18 mouse cellular contexts compared by ENCODE assay signal in genomic region chr14:118691910-118692309, GRCm38 (mm10). TPM values are rescaled to one million over a fixed set of nuclear protein-coding genes. Genes with fewer than 3 reads are reported as not detected.
DNase-seq lines count a peak whose midpoint lies in the region; ATAC-seq and TF ChIP-seq lines count a peak whose summit lies in the region.
"Had no signal": no experiment of that assay in that cellular context is flagged by ENCODE, and none has a peak within 500 bp of the region (broad histone marks: within the 10 kb centered on the region; RNA-seq: fewer than 3 reads in every experiment).

No protein-coding gene starts in this region.

- TF ChIP-seq CTCF in intestine, postnatal 0 days (IDR thresholded peaks at IDR 0.05; ENCODE audit: low read depth): no peak
- TF ChIP-seq CTCF in E14TG2a.4 (conservative IDR thresholded peaks at IDR 0.05; ENCODE audit: low read length): no peak

- H3K36me3 ChIP-seq in intestine, postnatal 0 days (ENCODE audit: control insufficient read depth, insufficient read depth): no peaks in the 10 kb centered on the region
- no peaks in the 10 kb centered on the region for H3K36me3 ChIP-seq in intestine, embryonic 16.5 days (ENCODE audit: control insufficient read depth, insufficient read depth, low read length)
- H3K36me3 ChIP-seq in E14TG2a.4 (ENCODE audit: insufficient read depth, low read length): peaks cover 81% of the 10 kb centered on the region
- H3K36me3 ChIP-seq: embryonic facial prominence, embryonic 15.5 days; hindbrain, embryonic 13.5 days; limb, embryonic 12.5 days had no signal

- WGBS in intestine, postnatal 0 days: 76% methylated on average over 6 of the region's 6 CpGs
- WGBS in intestine, embryonic 16.5 days: 84% methylated on average over 6 of the region's 6 CpGs

- H3K4me3 ChIP-seq in intestine, postnatal 0 days (ENCODE audit: low read depth, low read length): no peak overlapping the region
- no peak overlapping the region for H3K4me3 ChIP-seq in intestine, embryonic 16.5 days (ENCODE audit: low read length)
- H3K4me3 ChIP-seq in E14TG2a.4 (replicated peaks; ENCODE audit: low read length): peak overlapping the region; percentile 65
- H3K4me3 ChIP-seq: embryonic facial prominence, embryonic 15.5 days; forebrain, embryonic 13.5 days; hindbrain, embryonic 13.5 days; limb, embryonic 12.5 days; liver, embryonic 15.5 days; myocyte had no signal

- 0 out of 2 replicates have a peak overlapping the region, but pooled peaks have one; percentile 6 for H3K4me2 ChIP-seq in intestine, postnatal 0 days (replicated peaks; ENCODE audit: low read depth)
- no peak overlapping the region for H3K4me2 ChIP-seq in intestine, embryonic 16.5 days (ENCODE audit: low read depth, low read length)
- H3K4me2 ChIP-seq: embryonic facial prominence, embryonic 15.5 days; forebrain, embryonic 13.5 days; hindbrain, embryonic 13.5 days; limb, embryonic 12.5 days; liver, embryonic 15.5 days; midbrain, embryonic 11.5 days had no signal

- H3K4me1 ChIP-seq in intestine, postnatal 0 days (replicated peaks; ENCODE audit: control insufficient read depth, insufficient read depth, low read length): no peaks in the 10 kb centered on the region
- peaks cover 4% of the 10 kb centered on the region; the same call in 1 of the 2 replicates for H3K4me1 ChIP-seq in intestine, embryonic 16.5 days (ENCODE audit: control insufficient read depth, insufficient read depth, low read length)
- H3K4me1 ChIP-seq in E14TG2a.4 (replicated peaks; ENCODE audit: low read depth, low read length): peaks cover 97% of the 10 kb centered on the region

- H3K9ac ChIP-seq in intestine, postnatal 0 days (ENCODE audit: low read depth, low read length): no peak overlapping the region
- H3K9ac ChIP-seq in intestine, embryonic 16.5 days (ENCODE audit: low read depth, low read length): no peak overlapping the region
- H3K9ac ChIP-seq: embryonic facial prominence, embryonic 15.5 days; forebrain, embryonic 13.5 days; hindbrain, embryonic 13.5 days; limb, embryonic 12.5 days; liver, embryonic 15.5 days had no signal

- no peak overlapping the region for H3K27ac ChIP-seq in intestine, postnatal 0 days (ENCODE audit: low read depth, low read length)
- H3K27ac ChIP-seq in intestine, embryonic 16.5 days (ENCODE audit: low read length): no peak overlapping the region
- H3K27ac ChIP-seq: forebrain, embryonic 13.5 days; hindbrain, embryonic 13.5 days; limb, embryonic 12.5 days had no signal

- DNase-seq in A20 (ENCODE audit: low read depth, low spot score): peak; percentile 66
- DNase-seq in induced T-regulatory cell, adult 2 months (ENCODE audit: low read depth): peak; percentile 48
- DNase-seq in thymus, postnatal 0 days (ENCODE audit: low spot score): no peak
- no peak for DNase-seq in Muller cell, postnatal 12 days (ENCODE audit: inconsistent ontology term)
- DNase-seq: adrenal gland, postnatal 25 days; cerebellum, postnatal 36 days; kidney, adult 8-10 months; lung, postnatal 36 days had no signal

- no peak for ATAC-seq in intestine, postnatal 0 days
- no peak for ATAC-seq in intestine, embryonic 16.5 days
- ATAC-seq: forebrain, embryonic 13.5 days had no signal

- no peaks in the 10 kb centered on the region for H3K9me3 ChIP-seq in intestine, postnatal 0 days (ENCODE audit: control insufficient read depth)
- H3K9me3 ChIP-seq in intestine, embryonic 16.5 days (ENCODE audit: control insufficient read depth, low read length): no peaks in the 10 kb centered on the region
- H3K9me3 ChIP-seq in E14TG2a.4 (ENCODE audit: low read length): no peaks in the 10 kb centered on the region
- H3K9me3 ChIP-seq: embryonic facial prominence, embryonic 15.5 days; forebrain, embryonic 13.5 days; hindbrain, embryonic 13.5 days; limb, embryonic 12.5 days; liver, embryonic 15.5 days had no signal

- no peaks in the 10 kb centered on the region for H3K27me3 ChIP-seq in intestine, postnatal 0 days (replicated peaks; ENCODE audit: control insufficient read depth, insufficient read depth, low read length)
- H3K27me3 ChIP-seq in intestine, embryonic 16.5 days (replicated peaks; ENCODE audit: control insufficient read depth, insufficient read depth, low read length): no peaks in the 10 kb centered on the region
- no peaks in the 10 kb centered on the region for H3K27me3 ChIP-seq in E14TG2a.4 (ENCODE audit: insufficient read depth, low read length)
- H3K27me3 ChIP-seq: embryonic facial prominence, embryonic 15.5 days; forebrain, embryonic 13.5 days; hindbrain, embryonic 13.5 days; limb, embryonic 12.5 days; liver, embryonic 15.5 days had no signal

RNA-seq across cellular contexts. Expression of gene Abcc4, which starts 14.1 kb away (rescaled TPM):
- polyA plus RNA-seq in intestine, postnatal 0 days (2015; fragmentation: Nextera tagmentation; extraction: Ambion mirVana): 1.4 and 1.6 TPM in 2 replicates
- polyA plus RNA-seq in intestine, embryonic 16.5 days (2015; fragmentation: Nextera tagmentation; extraction: Ambion mirVana): 1.8 and 2.0 TPM in 2 replicates
- 3.3 and 3.5 TPM in 2 replicates for polyA plus RNA-seq in thymus, postnatal 0 days (2015; fragmentation: Nextera tagmentation; extraction: Ambion mirVana)

Comparison
In these comparisons a context has a peak if more than half of its experiments do, and no peak if none do; other contexts are left out.
1. DNase-seq: peak in A20 (single experiment) and induced T-regulatory cell, adult 2 months (single experiment); none in thymus, postnatal 0 days (single experiment) and Muller cell, postnatal 12 days (single experiment).